Mouse (Mus musculus): ENCODE results near the gene Zscan22.

The Zscan22 gene

DNA sequence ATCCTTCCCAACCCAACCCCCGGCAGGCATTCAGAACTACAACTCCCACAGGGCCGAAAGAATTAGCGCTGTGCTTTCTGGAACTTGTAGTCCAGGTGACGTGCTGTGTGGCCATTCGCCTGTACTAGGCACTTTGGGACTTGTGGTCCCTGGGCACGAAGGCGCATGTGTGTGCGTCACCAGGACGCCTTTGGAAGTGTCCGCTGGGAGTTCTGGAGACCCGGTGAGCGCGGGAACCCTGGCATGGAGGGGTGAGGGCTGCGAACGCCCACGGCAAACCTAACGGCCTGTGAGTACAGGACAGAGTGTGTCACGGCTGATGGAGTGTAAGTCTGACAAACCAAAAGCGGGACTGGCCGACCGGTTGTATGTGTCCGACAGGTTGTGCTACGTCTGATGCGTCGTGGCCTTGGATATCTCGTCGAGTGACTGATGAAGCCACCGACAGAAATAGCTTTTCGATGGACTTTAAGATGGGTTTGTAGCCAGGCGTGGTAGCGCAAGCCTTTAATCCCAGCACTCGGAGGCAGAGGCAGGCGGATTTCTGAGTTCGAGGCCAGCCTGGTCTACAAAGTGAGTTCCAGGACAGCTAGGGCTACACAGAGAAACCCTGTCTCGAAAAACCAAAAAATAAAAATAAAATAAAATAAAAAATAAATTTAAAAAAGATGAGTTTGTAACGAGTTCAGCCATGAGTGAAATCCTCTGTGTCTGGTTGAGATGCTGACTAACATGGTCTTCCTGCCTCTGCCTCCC lies at the start of gene Zscan22:
Gene Zscan22 (plus strand): TSS at position 161 of the 756 bp plus-strand sequence.
- in situ Hi-C loops (cut with MboI, MseI): loop anchor here (25.0 kb wide), 1 partner anchor 411 kb away; the partner anchor contains the start of gene Zfp606

DNA sequence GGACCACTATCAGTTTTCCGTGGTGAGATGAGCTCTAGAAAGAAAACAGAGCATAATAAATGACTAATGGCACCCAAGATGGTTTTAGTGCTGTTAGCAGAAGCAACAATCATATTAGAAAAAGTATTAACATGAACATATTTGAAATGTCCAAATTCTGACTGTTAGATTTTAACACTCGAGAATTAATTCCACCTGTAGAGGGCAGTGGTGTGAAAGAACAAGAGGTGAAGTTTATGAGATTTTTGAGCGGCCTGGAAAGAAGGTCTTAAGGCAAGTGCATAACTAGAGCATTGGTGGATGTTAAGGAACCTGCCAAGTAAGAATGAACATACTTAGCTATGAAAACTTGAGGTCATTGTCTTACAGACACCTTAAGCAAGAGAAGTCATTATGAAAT lies 23.3 kb upstream of the Zscan22 start:
- in situ Hi-C loops (cut with MboI, MseI): no loop called here

DNA sequence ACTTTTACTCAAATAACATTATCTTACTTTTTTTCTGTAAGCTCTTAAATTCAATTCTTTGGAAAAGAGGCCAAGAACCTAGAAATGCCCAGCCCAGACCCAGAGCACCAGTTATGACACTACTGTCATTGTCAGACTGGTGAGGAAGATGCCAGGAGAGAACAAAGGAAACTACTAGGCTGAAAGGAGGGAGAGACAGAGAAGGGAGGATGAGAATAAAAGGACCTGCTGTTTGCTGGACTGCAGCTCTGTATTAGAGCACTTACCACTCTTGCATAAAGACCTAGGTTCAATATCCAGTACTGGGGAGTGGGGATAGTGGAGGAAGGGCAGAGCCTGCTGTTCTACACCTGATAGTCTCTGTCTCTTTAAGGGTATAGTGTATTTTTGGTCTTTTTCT lies 17.6 kb upstream of the Zscan22 start:
- in situ Hi-C loops (cut with MboI, MseI): loop anchor here (10.0 to 25.0 kb wide), 2 partner anchors 393 to 395 kb away; partner anchors contain the start of genes Lig1, Zfp606 and Zswim9

DNA sequence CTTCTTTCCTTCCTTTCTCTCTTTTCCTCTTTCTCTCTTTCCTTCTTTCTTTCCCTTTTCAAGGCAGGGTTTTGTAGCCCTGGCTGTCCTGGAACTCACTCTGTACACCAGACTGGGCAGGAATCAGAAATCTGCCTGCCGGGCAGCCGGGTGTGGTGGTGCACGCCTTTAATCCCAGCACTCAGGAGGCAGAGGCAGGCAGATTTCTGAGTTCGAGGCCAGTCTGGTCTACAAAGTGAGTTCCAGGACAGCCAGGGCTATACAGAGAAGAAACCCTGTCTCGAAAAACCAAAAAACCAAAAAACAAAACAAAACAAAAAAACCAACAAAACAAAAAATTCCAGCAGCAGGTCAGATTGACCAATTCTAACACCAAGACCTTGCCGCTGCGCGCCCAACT lies 17.1 kb upstream of the Zscan22 start:
- in situ Hi-C loops (cut with MboI, MseI): loop anchor here (10.0 to 25.0 kb wide), 2 partner anchors 393 to 394 kb away; partner anchors contain the start of genes Lig1, Zfp606 and Zswim9

DNA sequence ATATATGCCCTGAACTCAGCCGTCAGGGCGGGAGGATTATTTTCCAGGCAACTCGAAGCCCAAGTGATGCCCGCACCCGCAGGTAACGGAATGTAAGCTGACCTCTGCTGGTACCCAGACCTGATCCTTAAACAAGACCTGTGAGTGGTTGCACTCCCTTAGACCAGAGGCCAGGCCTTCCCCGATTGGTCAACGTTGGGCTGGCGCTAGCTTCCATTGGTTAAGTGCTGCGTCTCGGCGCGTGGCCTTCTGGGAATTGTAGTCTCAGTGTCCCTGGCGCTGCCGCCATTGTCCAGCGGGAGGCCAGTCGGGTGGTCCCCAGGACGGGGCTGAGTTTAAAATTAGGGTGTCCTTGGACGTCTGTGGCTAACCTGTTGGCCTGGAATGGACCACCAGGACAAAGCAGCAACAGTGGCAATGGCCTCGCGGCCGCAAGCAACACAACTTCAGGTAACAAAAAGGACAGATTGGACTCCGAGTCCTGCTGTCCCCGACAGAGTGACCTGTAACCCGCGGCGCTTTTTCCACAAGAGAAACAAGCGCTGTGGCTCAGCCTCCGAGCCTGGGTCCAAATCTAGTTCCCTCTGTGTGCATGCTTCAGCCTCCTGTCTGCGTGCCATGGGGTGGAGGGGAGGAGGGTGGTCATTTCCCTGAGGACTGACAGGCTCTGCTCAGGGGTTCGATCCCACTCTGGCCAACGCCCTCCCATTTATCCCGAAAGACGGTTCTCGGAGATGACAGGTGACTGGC lies 16.5 kb upstream of the Zscan22 start, which contains the start of gene Zfp128:
Gene Zfp128 (plus strand): TSS at position 267 of the 750 bp plus-strand sequence.
- in situ Hi-C loops (cut with MboI, MseI): loop anchor here (10.0 to 25.0 kb wide), 2 partner anchors 394 kb away; partner anchors contain the start of genes Lig1, Zfp606 and Zswim9

DNA sequence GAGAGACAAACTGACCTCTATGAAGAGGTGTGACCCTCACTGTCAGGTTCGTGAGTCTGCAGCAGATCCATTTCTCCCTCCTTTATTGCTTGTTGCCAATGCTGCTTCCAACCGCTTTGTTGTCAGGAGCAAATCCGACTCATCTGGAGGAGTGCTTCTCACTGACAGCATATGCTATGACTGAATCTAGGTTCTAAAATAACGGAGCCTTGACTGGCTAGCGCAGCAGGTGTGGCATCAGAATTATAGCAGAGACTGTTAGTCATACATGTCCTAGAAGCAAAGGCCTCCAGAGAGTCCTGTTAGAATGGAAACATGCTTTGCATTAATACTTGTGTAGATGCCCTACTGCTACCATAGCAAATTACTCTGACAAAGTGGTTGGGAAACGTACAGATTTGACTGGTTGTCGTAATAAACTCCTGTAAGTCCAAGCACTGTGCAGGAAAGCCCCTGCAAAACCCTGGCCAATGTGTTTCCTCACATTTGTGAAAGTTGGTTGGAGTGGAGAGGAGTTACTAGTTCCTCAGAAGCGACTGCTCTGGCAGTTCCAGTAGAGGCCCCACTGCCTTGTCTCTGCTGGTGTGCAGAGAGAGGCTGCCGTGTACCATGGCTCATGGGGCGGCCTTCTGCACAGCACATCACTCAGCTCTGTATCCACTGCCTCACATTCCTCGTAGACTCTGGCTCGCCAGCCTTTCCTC lies 10.9 kb upstream of the Zscan22 start:
- in situ Hi-C loops (cut with MboI, MseI): loop anchor here (10.0 to 25.0 kb wide), 2 partner anchors 388 to 399 kb away; partner anchors contain the start of genes Lig1, Zfp606 and Zswim9

DNA sequence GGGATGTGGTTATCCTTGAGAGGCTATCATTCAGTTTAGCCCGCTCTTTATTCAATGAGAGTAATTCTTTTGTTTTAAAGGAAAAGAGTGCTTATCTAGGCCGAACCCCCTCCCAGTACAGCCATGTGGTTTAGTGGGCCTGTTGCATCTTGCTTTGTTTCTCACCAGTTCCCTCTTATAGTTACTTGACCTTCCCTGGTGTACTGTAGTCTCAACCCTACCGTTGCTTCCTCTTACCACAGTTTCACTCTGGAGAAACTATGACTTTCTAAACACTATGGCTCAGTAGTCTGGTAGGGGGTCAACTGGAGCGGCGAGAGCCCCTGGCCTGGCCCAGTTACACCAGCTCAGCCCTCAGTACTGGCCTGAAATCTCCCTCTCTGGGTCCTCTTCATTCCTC lies 10.0 kb upstream of the Zscan22 start:
- in situ Hi-C loops (cut with MboI, MseI): loop anchor here (10.0 to 25.0 kb wide), 2 partner anchors 387 to 400 kb away; partner anchors contain the start of genes Lig1, Zfp606 and Zswim9

DNA sequence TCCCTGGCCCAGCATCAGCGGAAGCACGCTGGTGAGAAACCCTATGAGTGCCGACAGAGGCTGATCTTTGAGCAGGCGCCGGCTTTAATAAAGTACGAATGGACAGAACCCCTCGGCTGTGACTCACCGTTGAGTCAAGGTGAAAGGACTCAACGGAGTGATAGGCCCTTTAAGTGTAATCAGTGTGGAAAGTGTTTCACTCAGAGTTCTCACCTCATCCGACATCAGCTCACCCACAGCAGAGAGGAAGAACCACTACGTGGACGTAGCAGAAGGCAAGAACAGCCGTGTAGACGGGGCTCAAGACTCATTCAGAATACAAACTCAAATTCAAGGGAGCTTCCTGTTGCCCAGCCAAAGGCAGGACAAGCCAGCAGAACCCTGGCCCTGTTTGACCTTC lies 6.7 kb upstream of the Zscan22 start:
- in situ Hi-C loops (cut with MboI, MseI): loop anchor here (25.0 kb wide), 1 partner anchor 404 kb away; the partner anchor contains the start of gene Zfp606

DNA sequence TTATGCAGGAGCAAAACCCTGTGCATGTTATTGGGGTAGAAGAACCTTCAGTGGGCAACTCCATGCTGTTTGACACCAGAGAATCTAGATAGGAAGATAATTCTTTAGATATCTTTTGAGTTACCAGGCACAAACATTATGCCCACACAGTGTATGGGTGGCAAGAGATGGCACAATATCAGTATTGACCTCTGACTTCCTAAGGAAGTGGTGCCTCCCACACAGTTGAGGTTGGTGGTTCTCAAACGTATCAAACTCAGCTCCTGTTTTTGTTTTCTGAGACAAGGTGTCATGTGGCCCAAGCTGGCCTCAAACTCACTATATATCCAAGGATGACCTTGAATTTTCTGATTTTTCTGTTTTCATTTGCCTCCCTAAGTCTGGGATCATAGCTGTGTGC lies 6.3 kb upstream of the Zscan22 start:
- in situ Hi-C loops (cut with MboI, MseI): loop anchor here (25.0 kb wide), 1 partner anchor 404 kb away; the partner anchor contains the start of gene Zfp606

DNA sequence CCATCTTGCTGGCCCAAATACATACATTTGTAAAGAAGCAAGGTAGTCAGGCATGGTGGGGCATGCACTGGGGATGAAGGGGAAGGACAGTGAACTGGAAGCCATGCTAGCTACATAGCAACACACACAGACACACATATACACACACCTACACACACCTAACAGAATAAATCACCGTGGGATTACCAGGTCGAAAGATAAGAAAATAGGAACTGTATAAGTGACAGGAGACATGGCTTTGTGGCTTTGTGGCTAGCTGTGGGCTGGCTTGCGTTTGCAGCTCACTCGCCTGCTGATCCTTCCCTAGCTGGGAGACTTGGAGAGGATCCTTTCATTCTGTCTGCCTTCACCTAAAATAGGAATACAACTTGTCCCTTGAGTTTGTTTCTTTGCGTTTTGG lies 3.9 kb downstream of the Zscan22 start:
- in situ Hi-C loops (cut with MboI, MseI): no loop called here

DNA sequence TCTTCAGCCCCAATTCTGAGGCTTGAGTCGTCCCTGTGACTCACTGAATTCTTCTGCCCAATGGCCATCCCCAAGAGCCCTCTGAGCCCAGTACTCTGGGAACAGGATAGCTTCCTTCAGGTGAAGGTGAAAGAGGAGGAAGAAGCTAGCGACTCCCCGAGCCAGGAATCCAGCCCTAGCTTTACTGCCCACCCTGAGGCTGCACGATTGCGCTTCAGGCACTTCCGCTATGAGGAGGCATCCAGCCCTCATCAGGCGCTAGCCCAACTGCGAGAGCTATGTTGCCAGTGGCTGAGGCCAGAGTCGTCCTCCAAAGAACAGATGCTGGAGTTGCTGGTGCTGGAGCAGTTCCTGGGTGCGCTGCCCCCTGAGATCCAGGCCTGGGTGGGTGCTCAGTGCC lies 6.0 kb downstream of the Zscan22 start:
- in situ Hi-C loops (cut with MboI, MseI): no loop called here

DNA sequence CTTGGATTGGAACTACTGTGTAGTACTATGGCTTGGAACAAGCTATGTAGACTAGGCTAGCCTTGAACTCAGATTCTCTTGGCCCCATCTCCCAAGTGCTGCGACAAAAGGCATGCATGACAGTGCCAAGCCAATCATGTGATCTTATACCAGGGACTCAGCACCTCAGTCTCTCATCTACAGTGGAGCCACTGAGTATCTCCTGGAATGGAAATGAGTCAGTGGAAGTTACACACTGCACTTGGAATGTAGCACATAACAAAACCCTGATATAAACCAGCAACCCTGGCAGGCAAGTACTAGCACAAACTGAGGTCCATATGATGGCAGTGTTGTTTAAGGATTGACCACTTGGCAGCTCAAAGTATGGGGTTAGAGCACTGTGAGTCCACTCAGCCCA lies 7.5 kb downstream of the Zscan22 start:
- in situ Hi-C loops (cut with MboI, MseI): no loop called here

DNA sequence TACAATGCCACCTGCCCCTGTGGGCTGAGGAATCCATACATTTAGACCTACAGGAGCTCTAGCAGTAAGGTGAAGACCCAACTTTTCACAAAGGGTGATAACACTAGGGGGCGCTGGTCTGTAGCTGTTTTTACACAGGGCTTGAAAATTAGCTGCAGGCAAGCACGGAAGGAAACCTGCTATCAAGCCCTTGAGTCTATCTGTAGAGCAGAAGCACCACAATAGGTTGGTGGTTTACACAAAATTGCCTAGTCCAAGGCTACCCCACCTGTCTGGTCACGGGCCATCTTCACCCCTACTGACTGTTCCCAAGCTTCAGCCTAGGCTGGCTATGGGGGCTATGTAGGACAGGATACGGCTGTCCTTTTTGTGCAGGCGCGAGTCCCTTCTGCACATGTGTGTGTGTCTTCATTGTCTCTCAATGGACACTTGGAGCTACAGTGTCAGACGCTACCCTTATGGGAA lies 11.9 kb downstream of the Zscan22 start:
- in situ Hi-C loops (cut with MboI, MseI): no loop called here

DNA sequence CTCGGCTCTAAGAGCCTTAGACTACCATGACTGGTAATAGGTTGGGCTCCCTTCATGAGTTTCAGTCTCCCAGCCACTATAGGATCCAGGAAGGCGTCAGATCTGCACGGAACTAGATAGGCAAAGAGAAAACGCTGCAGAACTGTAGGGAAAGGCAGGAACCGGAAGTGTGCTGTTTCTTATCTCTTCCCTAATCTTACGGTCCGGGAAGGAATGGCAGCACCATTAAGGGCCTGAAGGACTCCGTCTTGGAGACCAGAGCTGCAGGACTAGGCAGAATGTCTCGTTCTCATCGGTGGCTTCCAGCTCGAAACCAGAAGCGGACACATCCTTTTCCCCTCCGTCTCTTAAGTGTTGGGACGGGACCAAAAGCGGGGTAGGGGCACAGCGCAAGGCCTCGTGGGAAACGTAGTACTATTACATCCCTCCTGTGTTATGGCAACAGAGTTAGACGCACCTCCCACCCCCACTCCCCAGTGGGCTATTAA lies 12.6 kb downstream of the Zscan22 start:
- in situ Hi-C loops (cut with MboI, MseI): no loop called here

DNA sequence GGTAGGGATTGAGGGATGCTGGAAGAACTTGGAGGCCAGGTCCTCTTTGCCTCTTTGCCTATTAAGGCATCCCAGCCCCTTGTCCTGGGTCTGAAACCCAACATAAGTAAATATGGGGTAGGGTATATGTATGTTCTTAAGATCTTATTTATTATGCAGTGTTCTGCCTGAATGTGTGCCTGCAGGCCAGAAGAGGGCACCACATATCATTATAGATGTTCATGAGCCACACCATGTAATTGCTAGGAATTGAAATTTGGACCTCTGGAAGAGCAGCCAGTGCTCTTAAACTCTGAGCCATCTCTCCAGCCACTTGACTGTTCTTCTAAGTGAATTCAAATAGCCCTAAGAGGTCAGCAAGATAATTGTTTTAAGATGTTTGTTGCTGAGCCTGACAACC lies 15.9 kb downstream of the Zscan22 start:
- in situ Hi-C loops (cut with MboI, MseI): no loop called here

DNA sequence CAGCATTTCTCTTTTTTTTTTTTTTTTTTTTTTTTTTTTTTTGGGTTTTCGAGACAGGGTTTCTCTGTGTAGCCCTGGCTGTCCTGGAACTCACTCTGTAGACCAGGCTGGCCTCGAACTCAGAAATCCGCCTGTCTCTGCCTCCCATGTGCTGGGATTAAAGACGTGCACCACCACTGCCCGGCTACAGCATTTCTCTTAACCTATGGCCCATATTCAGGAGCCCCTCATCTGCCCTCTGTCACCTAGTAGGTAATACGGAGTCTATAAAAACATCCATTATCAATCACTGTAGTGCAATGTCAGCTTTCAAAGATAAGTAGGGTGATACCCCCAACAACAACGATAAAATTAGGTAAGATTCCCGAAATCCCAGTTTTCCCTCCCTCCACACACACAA lies 22.9 kb downstream of the Zscan22 start:
- in situ Hi-C loops (cut with MboI, MseI): loop anchor here (5.0 kb wide), 1 partner anchor 57 kb away; the partner anchor contains the start of gene Zfp446

DNA sequence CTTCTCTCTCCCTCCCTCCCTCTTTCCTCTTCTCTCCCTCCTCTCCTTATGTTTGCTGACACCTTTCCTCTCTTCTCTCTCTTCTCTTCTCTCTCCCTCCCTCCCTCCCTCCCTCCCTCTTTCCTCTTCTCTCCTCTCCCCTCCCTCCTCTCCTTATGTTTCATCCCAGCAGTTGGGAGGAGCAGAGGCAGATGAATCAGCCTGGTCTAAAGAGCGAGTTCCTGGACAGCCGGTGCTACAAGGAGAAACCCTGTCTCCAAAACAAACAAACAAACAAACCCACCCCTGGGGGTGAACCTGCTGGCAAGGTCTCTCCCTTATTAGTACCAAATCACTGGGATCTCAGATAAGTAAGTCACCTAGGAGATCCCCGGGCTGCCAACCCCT lies 23.7 kb downstream of the Zscan22 start:
- in situ Hi-C loops (cut with MboI, MseI): loop anchor here (5.0 kb wide), 1 partner anchor 56 kb away; the partner anchor contains the start of gene Zfp446

DNA sequence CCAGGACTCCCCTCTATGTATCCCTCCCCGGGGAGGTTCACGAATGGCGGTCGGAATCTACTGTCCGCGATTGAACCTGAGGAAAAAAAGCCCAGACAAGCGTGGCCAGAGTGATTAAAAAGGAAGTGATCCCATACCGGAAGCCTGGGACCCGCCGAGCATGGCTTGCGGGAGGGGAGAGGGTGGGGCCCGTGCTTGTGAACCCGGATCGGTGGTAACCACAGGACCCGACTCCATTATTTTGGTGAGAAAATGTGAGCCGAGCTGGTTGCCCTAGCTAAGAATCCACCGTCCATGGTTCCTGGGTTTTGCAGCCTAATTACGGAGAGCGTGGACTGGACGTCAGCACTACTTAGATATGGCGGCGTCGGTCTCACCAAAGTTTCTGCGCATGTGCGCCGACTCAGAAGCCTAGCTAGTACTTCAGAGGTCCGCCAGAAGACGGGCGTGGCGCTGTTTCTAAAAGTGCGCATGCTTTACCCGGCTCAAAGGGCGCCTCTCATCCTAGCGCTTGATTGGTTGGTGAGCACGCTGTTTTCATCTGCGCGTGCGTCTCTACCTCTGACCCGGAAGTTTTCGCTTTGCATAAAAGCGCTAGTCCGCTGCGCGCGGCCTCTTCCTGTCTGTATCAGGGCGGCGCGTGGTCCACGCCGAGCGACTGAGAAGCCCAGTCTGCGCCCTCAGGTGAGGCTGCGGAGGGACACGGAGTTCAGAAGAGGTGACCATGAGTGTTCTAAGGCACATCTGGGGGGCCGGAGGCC lies 24.3 kb downstream of the Zscan22 start, which contains the start of gene Rps5:
Gene Rps5 (plus strand): TSS at position 586 of the 761 bp plus-strand sequence.
- in situ Hi-C loops (cut with MboI, MseI): loop anchor here (5.0 kb wide), 1 partner anchor 55 kb away; the partner anchor contains the start of gene Zfp446

DNA sequence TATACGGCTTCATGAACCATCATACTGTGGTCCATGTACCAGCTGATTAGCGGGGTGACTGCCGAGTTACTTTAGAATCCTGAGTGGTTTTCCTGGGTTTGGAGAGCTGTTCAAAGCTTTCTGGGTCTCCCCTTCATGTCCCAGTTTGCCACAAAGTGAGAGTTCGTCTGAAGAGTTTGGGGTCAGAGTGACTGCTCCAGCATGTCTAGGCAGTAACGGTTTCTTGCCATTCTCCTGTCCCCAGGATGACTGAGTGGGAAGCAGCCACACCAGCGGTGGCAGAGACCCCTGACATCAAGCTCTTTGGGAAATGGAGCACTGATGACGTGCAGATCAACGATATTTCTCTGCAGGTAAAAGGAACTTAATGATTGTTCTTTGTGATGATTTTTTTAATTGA lies 25.1 kb downstream of the Zscan22 start:
- in situ Hi-C loops (cut with MboI, MseI): loop anchor here (5.0 kb wide), 1 partner anchor 55 kb away; the partner anchor contains the start of gene Zfp446

DNA sequence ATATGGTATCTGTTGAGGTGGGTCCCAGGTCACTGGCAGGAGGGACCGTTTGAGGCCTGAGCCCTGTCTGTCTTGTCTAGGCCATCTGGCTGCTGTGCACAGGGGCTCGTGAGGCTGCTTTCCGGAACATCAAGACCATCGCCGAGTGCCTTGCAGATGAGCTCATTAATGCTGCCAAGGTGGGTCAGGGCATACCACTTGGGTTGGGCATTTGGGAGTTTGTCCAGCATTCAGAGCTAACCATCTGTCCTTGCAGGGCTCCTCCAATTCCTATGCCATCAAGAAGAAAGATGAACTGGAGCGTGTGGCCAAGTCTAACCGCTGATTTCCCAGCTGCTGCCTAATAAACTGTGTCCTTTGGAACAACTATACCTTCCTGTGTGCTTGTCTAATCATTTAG lies 28.7 kb downstream of the Zscan22 start:
- in situ Hi-C loops (cut with MboI, MseI): no loop called here

Data from T-helper 2 cell (primary cell).